Mouse (Mus musculus): ENCODE measurements around the gene Tmem208. TPM values are rescaled to one million over a fixed set of nuclear protein-coding genes. Genes with fewer than 3 reads are reported as not detected.

The Tmem208 gene
- polyA plus RNA-seq, 1 experiment from 2014 or later: 136 TPM

GRCm38 (mm10) chr8:105295895-105296573 is 30.1 kb upstream of the Tmem208 start, which contains the start of gene Exoc3l:
Gene Exoc3l (minus strand): TSS chr8:105296101.
- Histone ChIP-seq H3K27me3 (ENCODE audit: insufficient read depth, low read length) (no peaks in the 10 kb centered on the region), H3K36me3 (ENCODE audit: insufficient read depth, low read length) (peaks cover 18% of the 10 kb centered on the region), H3K4me2 (replicated peaks; ENCODE audit: low read depth, low read length) (peak within 1 kb of the TSS; percentile 97), H3K9ac (replicated peaks; ENCODE audit: low read length) (peak within 1 kb of the TSS; percentile 24; the same call in 1 of the 2 replicates), H3K4me3 (ENCODE audit: low read length) (peak within 1 kb of the TSS; percentile 97), H3K9me3 (ENCODE audit: low read length) (no peaks in the 10 kb centered on the region), H3K27ac (ENCODE audit: low read length) (peak within 1 kb of the TSS; percentile 66), H3K4me1 (ENCODE audit: insufficient read depth, low read length) (peaks cover 19% of the 10 kb centered on the region)
- no peak for ATAC-seq (ENCODE audit: low FRiP score, low TSS enrichment)
- WGBS: 56% methylated on average over 11 of the region's 11 CpGs

- Histone ChIP-seq H3K9ac (replicated peaks; ENCODE audit: low read length) (peak within 1 kb of the TSS; percentile 88), H3K27me3 (ENCODE audit: insufficient read depth, low read length) (no peaks in the 10 kb centered on the region), H3K4me3 (ENCODE audit: low read length) (peak within 1 kb of the TSS; percentile 97), H3K36me3 (ENCODE audit: insufficient read depth, low read length) (peaks cover 34% of the 10 kb centered on the region), H3K27ac (ENCODE audit: low read length) (peak within 1 kb of the TSS; percentile 66), H3K9me3 (ENCODE audit: low read length) (no peaks in the 10 kb centered on the region), H3K4me2 (replicated peaks; ENCODE audit: low read depth, low read length) (peak within 1 kb of the TSS; percentile 97), H3K4me1 (ENCODE audit: insufficient read depth, low read length) (peaks cover 19% of the 10 kb centered on the region)
- WGBS: under 1% methylated on average over 55 of the region's 58 CpGs
- ATAC-seq (ENCODE audit: low FRiP score, low TSS enrichment): peak; percentile 89
Measured at GRCm38 (mm10) chr8:105297511-105298192, 28.5 kb upstream of the Tmem208 start, which contains the start of gene E2f4. Gene E2f4 (plus strand): TSS chr8:105297663.

DNA sequence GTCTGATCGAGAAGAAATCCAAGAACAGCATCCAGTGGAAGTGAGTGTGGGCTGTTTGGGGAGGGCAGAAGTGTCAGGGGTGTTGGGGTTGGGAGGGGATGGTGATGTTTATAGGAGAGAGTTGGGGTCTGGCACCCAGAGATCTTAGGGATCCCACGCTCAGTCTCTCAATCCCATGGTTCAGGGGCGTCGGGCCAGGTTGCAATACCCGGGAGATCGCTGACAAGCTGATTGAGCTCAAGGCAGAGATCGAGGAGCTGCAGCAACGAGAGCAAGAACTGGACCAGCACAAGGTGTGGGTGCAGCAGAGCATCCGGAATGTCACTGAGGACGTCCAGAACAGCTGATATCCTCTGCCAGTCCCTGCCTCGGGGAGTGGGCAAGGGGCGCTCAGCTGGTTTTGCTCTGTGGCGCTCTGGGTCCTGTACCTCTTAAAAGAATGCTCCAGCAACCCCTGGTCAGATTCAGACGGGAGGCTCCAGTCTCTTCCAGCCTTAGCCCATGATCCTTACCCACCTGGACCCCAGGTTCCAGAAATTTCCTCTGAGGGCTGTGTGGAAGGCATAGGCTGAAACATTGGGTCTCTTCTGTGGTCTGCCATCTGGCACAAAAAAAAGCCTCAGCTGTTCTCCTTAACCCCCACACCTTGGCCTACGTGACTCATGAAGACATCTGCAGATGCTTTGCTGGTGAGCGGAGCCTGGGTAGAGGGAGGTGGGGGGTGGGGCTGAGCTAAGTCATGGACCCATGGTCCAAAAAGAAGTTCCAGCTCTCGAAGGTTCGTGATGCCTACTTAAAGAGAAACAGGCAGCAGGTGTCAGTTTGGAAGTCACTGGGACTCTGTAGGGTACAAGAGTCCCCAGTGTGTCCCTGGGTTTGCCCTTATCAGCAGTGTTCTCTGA is 27.6 kb upstream of the Tmem208 start:
- 52% methylated on average over 18 of the region's 18 CpGs for WGBS
- H3K36me3 ChIP-seq (ENCODE audit: insufficient read depth, low read length): peaks cover 41% of the 10 kb centered on the region
- peaks cover 19% of the 10 kb centered on the region for H3K4me1 ChIP-seq (ENCODE audit: insufficient read depth, low read length)
- no peak for ATAC-seq (ENCODE audit: low FRiP score, low TSS enrichment)
- H3K4me2 ChIP-seq (replicated peaks; ENCODE audit: low read depth, low read length): peak overlapping the region; percentile 97
- peak overlapping the region; percentile 88 for H3K9ac ChIP-seq (replicated peaks; ENCODE audit: low read length)
- peak overlapping the region; percentile 97 for H3K4me3 ChIP-seq (ENCODE audit: low read length)
- no peaks in the 10 kb centered on the region for H3K9me3 ChIP-seq (ENCODE audit: low read length)
- no peak overlapping the region; the same call in 1 of the 2 replicates for H3K27ac ChIP-seq (ENCODE audit: low read length)
- no peaks in the 10 kb centered on the region for H3K27me3 ChIP-seq (ENCODE audit: insufficient read depth, low read length)

DNA sequence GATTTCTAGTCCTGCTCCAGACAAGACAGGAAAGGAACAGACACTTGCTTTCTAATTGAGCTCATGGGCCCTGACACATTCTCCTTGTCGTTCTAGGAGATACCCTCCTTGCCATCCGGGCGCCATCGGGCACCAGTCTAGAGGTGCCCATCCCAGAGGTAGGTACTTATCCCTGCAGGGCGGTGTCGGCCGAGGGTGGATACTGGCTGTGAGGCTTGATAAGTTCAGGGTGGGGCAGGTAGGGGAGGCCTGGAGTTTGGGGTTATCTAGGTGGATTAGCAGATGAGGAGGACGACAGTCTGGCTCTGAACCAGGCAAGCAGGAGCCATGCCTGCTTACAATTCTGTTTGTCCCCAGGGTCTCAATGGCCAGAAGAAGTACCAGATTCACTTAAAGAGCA is 26.2 kb upstream of the Tmem208 start:
- no peak for ATAC-seq (ENCODE audit: low FRiP score, low TSS enrichment)
- H3K36me3 ChIP-seq (ENCODE audit: insufficient read depth, low read length): peaks cover 51% of the 10 kb centered on the region

DNA sequence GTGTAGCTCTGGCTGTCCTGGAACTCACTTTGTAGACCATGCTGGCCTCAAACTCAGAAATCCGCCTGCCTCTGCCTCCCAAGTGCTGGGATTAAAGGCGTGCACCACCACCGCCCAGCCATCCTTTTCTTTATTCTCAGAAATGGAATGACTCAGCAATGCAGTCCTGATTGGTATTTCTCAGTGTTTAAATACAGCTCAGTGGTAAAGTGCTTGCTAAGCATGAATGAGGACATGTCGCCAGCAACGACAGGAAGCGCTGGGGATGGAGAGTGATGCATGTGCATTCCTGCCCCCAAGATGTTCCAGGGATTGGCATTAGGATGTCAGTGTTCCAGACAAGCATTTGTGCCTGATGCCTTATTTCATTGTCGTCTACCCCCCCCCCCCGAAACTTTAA is 22.8 kb upstream of the Tmem208 start:
- peaks cover 32% of the 10 kb centered on the region for H3K4me1 ChIP-seq (ENCODE audit: insufficient read depth, low read length)
- H3K27ac ChIP-seq (ENCODE audit: low read length): no peak overlapping the region
- H3K27me3 ChIP-seq (ENCODE audit: insufficient read depth, low read length): no peaks in the 10 kb centered on the region
- no peak overlapping the region for H3K9ac ChIP-seq (replicated peaks; ENCODE audit: low read length)
- no peak for ATAC-seq (ENCODE audit: low FRiP score, low TSS enrichment)
- H3K4me2 ChIP-seq (replicated peaks; ENCODE audit: low read depth, low read length): no peak overlapping the region
- WGBS: 86% methylated on average over 8 of the region's 8 CpGs
- no peak overlapping the region for H3K4me3 ChIP-seq (ENCODE audit: low read length)
- H3K36me3 ChIP-seq (ENCODE audit: insufficient read depth, low read length): peaks cover 71% of the 10 kb centered on the region
- no peaks in the 10 kb centered on the region for H3K9me3 ChIP-seq (ENCODE audit: low read length)

More for the DNA sequence above, 26.2 kb upstream of the Tmem208 start:
- Histone ChIP-seq H3K27me3 (ENCODE audit: insufficient read depth, low read length) (no peaks in the 10 kb centered on the region), H3K9me3 (ENCODE audit: low read length) (no peaks in the 10 kb centered on the region), H3K4me3 (ENCODE audit: low read length) (no peak overlapping the region), H3K9ac (replicated peaks; ENCODE audit: low read length) (no peak overlapping the region), H3K4me2 (replicated peaks; ENCODE audit: low read depth, low read length) (no peak overlapping the region), H3K27ac (ENCODE audit: low read length) (no peak overlapping the region), H3K4me1 (ENCODE audit: insufficient read depth, low read length) (peaks cover 27% of the 10 kb centered on the region)
- 95% methylated on average over 8 of the region's 8 CpGs for WGBS

- H3K9me3 ChIP-seq (ENCODE audit: low read length): no peaks in the 10 kb centered on the region
- H3K4me1 ChIP-seq (ENCODE audit: insufficient read depth, low read length): peaks cover 27% of the 10 kb centered on the region
- no peak overlapping the region for H3K27ac ChIP-seq (ENCODE audit: low read length)
- H3K36me3 ChIP-seq (ENCODE audit: insufficient read depth, low read length): peaks cover 74% of the 10 kb centered on the region
- no peak overlapping the region for H3K9ac ChIP-seq (replicated peaks; ENCODE audit: low read length)
- H3K4me2 ChIP-seq (replicated peaks; ENCODE audit: low read depth, low read length): no peak overlapping the region
- no peaks in the 10 kb centered on the region for H3K27me3 ChIP-seq (ENCODE audit: insufficient read depth, low read length)
- ATAC-seq (ENCODE audit: low FRiP score, low TSS enrichment): no peak
- WGBS: 80% methylated on average over 9 of the region's 9 CpGs
- H3K4me3 ChIP-seq (ENCODE audit: low read length): no peak overlapping the region
Measured at GRCm38 (mm10) chr8:105303874-105304273, 22.3 kb upstream of the Tmem208 start.

- Histone ChIP-seq H3K4me3 (ENCODE audit: low read length) (no peak overlapping the region), H3K9ac (replicated peaks; ENCODE audit: low read length) (no peak overlapping the region), H3K9me3 (ENCODE audit: low read length) (no peaks in the 10 kb centered on the region), H3K27ac (ENCODE audit: low read length) (peak overlapping the region; percentile 55), H3K27me3 (ENCODE audit: insufficient read depth, low read length) (no peaks in the 10 kb centered on the region), H3K4me1 (ENCODE audit: insufficient read depth, low read length) (peaks cover 24% of the 10 kb centered on the region), H3K36me3 (ENCODE audit: insufficient read depth, low read length) (peaks cover 77% of the 10 kb centered on the region), H3K4me2 (replicated peaks; ENCODE audit: low read depth, low read length) (no peak overlapping the region)
- ATAC-seq (ENCODE audit: low FRiP score, low TSS enrichment): no peak
- 64% methylated on average over 9 of the region's 9 CpGs for WGBS
Measured at GRCm38 (mm10) chr8:105304325-105305210, 21.6 kb upstream of the Tmem208 start.

DNA sequence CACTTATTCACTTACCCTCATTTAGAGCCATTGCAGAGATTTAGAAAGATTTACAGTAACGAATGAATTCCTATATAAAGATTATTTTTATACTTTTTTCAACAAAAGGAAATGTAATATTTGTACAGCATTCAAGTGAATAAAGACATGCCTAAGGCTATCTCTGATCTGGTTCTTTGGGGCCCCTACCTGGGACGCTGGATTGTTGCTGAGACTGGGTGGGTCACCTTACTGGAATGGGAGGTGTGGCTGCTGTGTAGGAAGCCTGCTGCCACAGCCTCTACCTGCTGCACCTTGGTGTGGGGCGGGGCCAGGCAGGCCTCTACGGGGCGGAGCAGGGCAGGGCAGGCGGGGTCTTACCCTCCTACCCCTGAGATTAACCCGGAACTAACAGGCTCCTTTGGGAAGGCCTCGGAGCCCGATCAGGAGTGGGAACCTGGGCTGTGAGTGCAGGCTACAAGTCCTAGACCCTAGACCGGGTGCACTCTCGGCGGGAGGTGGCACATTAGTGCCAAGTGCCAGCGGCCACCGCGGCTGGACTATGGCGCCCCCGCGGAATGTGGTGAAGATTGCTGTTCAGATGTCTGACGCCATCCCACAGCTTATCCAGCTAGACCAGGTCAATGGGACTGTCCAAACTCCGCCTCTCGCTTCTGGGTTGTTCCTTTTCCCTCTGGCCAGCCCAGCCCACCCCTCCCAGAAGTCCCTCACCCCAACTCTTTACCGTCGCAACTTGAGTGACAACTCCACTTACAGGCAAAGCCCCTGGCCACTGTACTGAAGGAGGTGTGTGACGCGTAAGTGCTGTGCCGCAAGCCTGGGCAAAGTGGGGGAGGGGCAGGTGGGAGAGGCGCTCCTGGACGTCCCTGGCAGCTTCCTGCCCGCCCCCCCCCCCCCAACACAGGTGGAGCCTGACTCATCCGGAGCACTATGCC is 20.7 kb upstream of the Tmem208 start, which contains the start of gene Elmo3:
Elmo3 (plus strand) TSS at position 391 of the 935 bp plus-strand sequence.
- no peaks in the 10 kb centered on the region for H3K27me3 ChIP-seq (ENCODE audit: insufficient read depth, low read length)
- H3K4me1 ChIP-seq (ENCODE audit: insufficient read depth, low read length): peaks cover 24% of the 10 kb centered on the region
- H3K4me2 ChIP-seq (replicated peaks; ENCODE audit: low read depth, low read length): peak within 1 kb of the TSS; percentile 63
- peak; percentile 94 for ATAC-seq (ENCODE audit: low FRiP score, low TSS enrichment)
- peak within 1 kb of the TSS; percentile 82 for H3K27ac ChIP-seq (ENCODE audit: low read length)
- peak within 1 kb of the TSS; percentile 44 for H3K4me3 ChIP-seq (ENCODE audit: low read length)
- no peaks in the 10 kb centered on the region for H3K9me3 ChIP-seq (ENCODE audit: low read length)
- H3K9ac ChIP-seq (replicated peaks; ENCODE audit: low read length): peak within 1 kb of the TSS; percentile 65
- WGBS: 4% methylated on average over 29 of the region's 30 CpGs
- peaks cover 72% of the 10 kb centered on the region for H3K36me3 ChIP-seq (ENCODE audit: insufficient read depth, low read length)
